In genomic region chr11:115789787-115790186, GRCm38 (mm10) we compare ENCODE assay signal across 20 mouse cellular contexts. TPM values are rescaled to one million over a fixed set of nuclear protein-coding genes. Genes with fewer than 3 reads are reported as not detected.
DNase-seq lines count a peak whose midpoint lies in the region; ATAC-seq and TF ChIP-seq lines count a peak whose summit lies in the region.
"Had no signal": no experiment of that assay in that cellular context is flagged by ENCODE, and none has a peak within 500 bp of the region (broad histone marks: within the 10 kb centered on the region; RNA-seq: fewer than 3 reads in every experiment).

No protein-coding gene starts in this region.

- peaks cover 40% of the 10 kb centered on the region; the same call in 1 of the 2 replicates for H3K36me3 ChIP-seq in lung, postnatal 0 days (ENCODE audit: insufficient read depth, low read length)
- H3K36me3 ChIP-seq in intestine, embryonic 15.5 days, result peaks cover 39% of the 10 kb centered on the region

- no peak overlapping the region for H3K9ac ChIP-seq in lung, postnatal 0 days (replicated peaks; ENCODE audit: low read depth)
- no peak overlapping the region for H3K9ac ChIP-seq in intestine, embryonic 15.5 days
- H3K9ac ChIP-seq: embryonic facial prominence, embryonic 12.5 days; forebrain, embryonic 15.5 days; heart, embryonic 13.5 days; hindbrain, embryonic 13.5 days had no signal

- no peaks in the 10 kb centered on the region for H3K27me3 ChIP-seq in lung, postnatal 0 days (replicated peaks; ENCODE audit: insufficient read depth, low read length)
- no peaks in the 10 kb centered on the region for H3K27me3 ChIP-seq in intestine, embryonic 15.5 days (replicated peaks)
- H3K27me3 ChIP-seq: embryonic facial prominence, embryonic 12.5 days; forebrain, embryonic 15.5 days; heart, embryonic 13.5 days; hindbrain, embryonic 13.5 days had no signal

- peak; percentile 68 for DNase-seq in cerebellum, adult 11 months
- peak; percentile 59 for DNase-seq in brain, adult 2 months (ENCODE audit: low read depth, low spot score)
- peak; percentile 64 for DNase-seq in cerebellum, adult 8-10 months
- peak; percentile 80 to 85 for DNase-seq in cerebellum, postnatal 14 days
- no peak for DNase-seq in lung, postnatal 0 days (ENCODE audit: low spot score)
- DNase-seq in adrenal gland, postnatal 25 days, result no peak
- DNase-seq: adrenal gland, adult 8-10 months; B cell, adult 2 months; gastrocnemius, postnatal 36 days; heart, adult 11 months; heart, postnatal 36 days had no signal

- H3K9me3 ChIP-seq in lung, postnatal 0 days (ENCODE audit: low read length), result no peaks in the 10 kb centered on the region
- no peaks in the 10 kb centered on the region for H3K9me3 ChIP-seq in intestine, embryonic 15.5 days
- H3K9me3 ChIP-seq: embryonic facial prominence, embryonic 12.5 days; forebrain, embryonic 15.5 days; G1E; heart, embryonic 13.5 days; hindbrain, embryonic 13.5 days had no signal

- TF ChIP-seq EP300 in lung, postnatal 0 days (IDR thresholded peaks at IDR 0.05), result no peak

- no peak for TF ChIP-seq CTCF in lung, postnatal 0 days (IDR thresholded peaks at IDR 0.05)

- no peak overlapping the region for H3K4me3 ChIP-seq in lung, postnatal 0 days (ENCODE audit: low read depth, low read length)
- H3K4me3 ChIP-seq in intestine, embryonic 15.5 days (replicated peaks), result no peak overlapping the region
- H3K4me3 ChIP-seq: embryonic facial prominence, embryonic 12.5 days; forebrain, embryonic 15.5 days; heart, embryonic 13.5 days; hindbrain, embryonic 13.5 days had no signal

- H3K4me2 ChIP-seq in lung, postnatal 0 days (replicated peaks; ENCODE audit: low read depth, low read length), result no peak overlapping the region
- no peak overlapping the region for H3K4me2 ChIP-seq in intestine, embryonic 15.5 days (replicated peaks)
- H3K4me2 ChIP-seq: embryonic facial prominence, embryonic 12.5 days; forebrain, embryonic 15.5 days; heart, embryonic 13.5 days; hindbrain, embryonic 13.5 days had no signal

- ATAC-seq in cerebellum, adult (ENCODE audit: insufficient number of reproducible peaks, low FRiP score, low TSS enrichment), result no peak
- ATAC-seq in lung, postnatal 0 days, result no peak
- ATAC-seq in intestine, embryonic 15.5 days, result no peak
- ATAC-seq: CD4-positive, CD25-positive, alpha-beta regulatory T cell, adult 4 months; forebrain, embryonic 15.5 days; intestine, embryonic 16.5 days had no signal

- WGBS in lung, postnatal 0 days, result 95% methylated on average over 7 of the region's 7 CpGs
- 96% methylated on average over 7 of the region's 7 CpGs for WGBS in intestine, embryonic 15.5 days

- no peak overlapping the region for H3K27ac ChIP-seq in lung, postnatal 0 days (ENCODE audit: low read length)
- H3K27ac ChIP-seq in intestine, embryonic 15.5 days, result no peak overlapping the region
- H3K27ac ChIP-seq: embryonic facial prominence, embryonic 12.5 days; forebrain, embryonic 15.5 days; heart, embryonic 13.5 days; hindbrain, embryonic 13.5 days had no signal

- H3K4me1 ChIP-seq in lung, postnatal 0 days (ENCODE audit: insufficient read depth, low read depth, low read length), result no peaks in the 10 kb centered on the region
- H3K4me1 ChIP-seq in intestine, embryonic 15.5 days (replicated peaks), result no peaks in the 10 kb centered on the region
- H3K4me1 ChIP-seq: embryonic facial prominence, embryonic 12.5 days; forebrain, embryonic 15.5 days; heart, embryonic 13.5 days had no signal

RNA-seq across cellular contexts. Expression of gene Caskin2, which starts 23.7 kb away (rescaled TPM):
- 17.5 and 17.9 TPM in 2 replicates for polyA plus RNA-seq in lung, postnatal 0 days (2015; fragmentation: Nextera tagmentation; extraction: Ambion mirVana)
- 56.2 and 73.4 TPM in 2 replicates for total RNA-seq in adrenal gland, postnatal 25 days (2021)
- 12.0 and 12.1 TPM in 2 replicates for polyA plus RNA-seq in intestine, embryonic 15.5 days (2015; fragmentation: Nextera tagmentation; extraction: Ambion mirVana)

RNA-seq across cellular contexts. Expression of gene Tmem94, which starts 24.6 kb away (rescaled TPM):
- 17.0 and 19.4 TPM in 2 replicates for polyA plus RNA-seq in lung, postnatal 0 days (2015; fragmentation: Nextera tagmentation; extraction: Ambion mirVana)
- 80.9 and 114 TPM in 2 replicates for total RNA-seq in adrenal gland, postnatal 25 days (2021)
- 18.6 and 20.8 TPM in 2 replicates for polyA plus RNA-seq in intestine, embryonic 15.5 days (2015; fragmentation: Nextera tagmentation; extraction: Ambion mirVana)

RNA-seq across cellular contexts. Expression of gene Tsen54, which starts 24.7 kb away (rescaled TPM):
- 18.2 and 19.9 TPM in 2 replicates for polyA plus RNA-seq in lung, postnatal 0 days (2015; fragmentation: Nextera tagmentation; extraction: Ambion mirVana)
- 20.7 and 27.4 TPM in 2 replicates for total RNA-seq in adrenal gland, postnatal 25 days (2021)
- 31.3 and 34.9 TPM in 2 replicates for polyA plus RNA-seq in intestine, embryonic 15.5 days (2015; fragmentation: Nextera tagmentation; extraction: Ambion mirVana)

RNA-seq across cellular contexts. Expression of gene Llgl2, which starts 34.1 kb away (rescaled TPM):
- 66.0 and 70.1 TPM in 2 replicates for polyA plus RNA-seq in lung, postnatal 0 days (2015; fragmentation: Nextera tagmentation; extraction: Ambion mirVana)
- 8.4 and 11.8 TPM in 2 replicates for total RNA-seq in adrenal gland, postnatal 25 days (2021)
- 77.2 and 80.6 TPM in 2 replicates for polyA plus RNA-seq in intestine, embryonic 15.5 days (2015; fragmentation: Nextera tagmentation; extraction: Ambion mirVana)

Comparison
In these comparisons a context has a peak if more than half of its experiments do, and no peak if none do; other contexts are left out.
1. DNase-seq: peak in cerebellum, adult 11 months (single experiment), brain, adult 2 months (single experiment), cerebellum, adult 8-10 months (single experiment) and cerebellum, postnatal 14 days (2 of 2); none in lung, postnatal 0 days (single experiment) and adrenal gland, postnatal 25 days (single experiment).